Mouse (Mus musculus) small intestine, adult 2 months (tissue): ENCODE results near the gene Plekhm3. TPM values are rescaled to one million over a fixed set of nuclear protein-coding genes. Genes with fewer than 3 reads are reported as not detected.
"Not testable (repeated sequence)": the region's sequence is repeated elsewhere in the genome, so short reads cannot be mapped to it uniquely, and the experiment has no call there.

Source experiments
- H3K27ac ChIP-seq: fragments of 200-500 bp; 2 replicates; pipeline ENCODE4 v1.5.1; 2012; ENCODE audit warnings: low read depth, low read length, control low read depth, inconsistent platforms; ENCODE audit not compliant: insufficient read depth
- H3K27me3 ChIP-seq: fragments of 200-500 bp; 2 replicates; pipeline ENCODE4 v1.6.1; 2012; ENCODE audit warnings: mild to moderate bottlenecking, moderate library complexity, low read length, inconsistent platforms; ENCODE audit not compliant: control insufficient read depth, insufficient read depth
- H3K36me3 ChIP-seq: fragments of 200-500 bp; 2 replicates; pipeline ENCODE4 v1.6.1; 2012; ENCODE audit warnings: mild to moderate bottlenecking, low read length, control low read depth, inconsistent platforms; ENCODE audit not compliant: control insufficient read depth, insufficient read depth
- H3K4me1 ChIP-seq: fragments of 200-500 bp; 2 replicates; pipeline ENCODE4 v1.6.1; 2012; ENCODE audit warnings: low read length, inconsistent platforms, mixed read lengths; ENCODE audit not compliant: control insufficient read depth, insufficient read depth, insufficient read length
- H3K4me3 ChIP-seq: fragments of 200-500 bp; 2 replicates; pipeline ENCODE4 v1.5.1; 2012; ENCODE audit warnings: low read depth, mild to moderate bottlenecking, control low read depth, inconsistent platforms, low read length, moderate library complexity
- CTCF ChIP-seq: fragments of 200-500 bp; IDR thresholded peaks from 2 replicates; pipeline ENCODE4 v1.5.1; 2012; ENCODE audit warnings: low read depth, mild to moderate bottlenecking, control low read depth, inconsistent platforms, low read length, moderate library complexity, mixed read lengths; ENCODE audit not compliant: insufficient replicate concordance, insufficient read length; ENCODE audit errors: extremely low read depth
- POLR2A ChIP-seq: fragments of 200-500 bp; IDR thresholded peaks from 2 replicates; pipeline ENCODE4 v1.6.1; 2012; ENCODE audit warnings: low read depth, mild to moderate bottlenecking, control low read depth, inconsistent platforms, low read length, moderate library complexity
- WGBS: fragments of 180-500 bp; shearing (Covaris S2); methylation state at CpG from one replicate; pipeline ENCODE4 v1.1.7; 2018; 5-methylcytosine and 5-hydroxymethylcytosine counted together
- polyA plus RNA-seq: library from polyadenylated mRNA; depleted of rRNA; stranded (reverse); fragments of >200 nt; gene quantifications from 2 replicates; pipeline ENCODE4 v1.2.3, GENCODE M21; 2012

The Plekhm3 gene
- polyA plus RNA-seq, 1 experiment = 4.0 TPM

- peaks cover 4% of the 10 kb centered on the region; the same call in 1 of the 2 replicates for H3K4me1 ChIP-seq
- no peak overlapping the region for H3K27ac ChIP-seq
- TF ChIP-seq CTCF = no peak
- H3K36me3 ChIP-seq = no peaks in the 10 kb centered on the region
- no peaks in the 10 kb centered on the region for H3K27me3 ChIP-seq
- WGBS = 86% methylated on average over 7 of the region's 7 CpGs
- H3K4me3 ChIP-seq = no peak overlapping the region
Measured at GRCm38 (mm10) chr1:64978321-64978799, 21.7 kb upstream of the Plekhm3 start.

DNA sequence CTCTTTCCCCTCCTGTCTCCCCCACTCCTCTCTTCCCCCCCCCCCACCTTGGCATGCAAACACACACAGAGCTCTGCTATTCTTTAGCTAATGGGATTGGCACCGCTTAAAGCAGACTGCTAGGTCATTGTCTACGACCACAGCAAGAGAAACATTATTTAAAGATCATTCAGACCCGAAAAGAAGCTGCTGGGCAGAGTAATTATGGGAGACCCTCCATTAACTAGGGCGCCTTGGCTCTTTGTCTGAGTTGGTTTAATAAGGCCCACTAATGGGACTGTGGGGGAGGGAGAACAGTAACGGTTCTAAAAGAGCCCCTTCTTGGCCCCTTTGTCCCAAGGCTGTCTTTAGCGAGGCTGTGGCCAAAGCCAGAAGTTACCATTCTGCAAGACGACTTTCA lies 18.7 kb upstream of the Plekhm3 start:
- no peak overlapping the region for H3K4me3 ChIP-seq
- no peak overlapping the region for H3K27ac ChIP-seq
- TF ChIP-seq POLR2A = no peak
- TF ChIP-seq CTCF = no peak
- no peaks in the 10 kb centered on the region for H3K4me1 ChIP-seq
- H3K36me3 ChIP-seq = no peaks in the 10 kb centered on the region
- no peaks in the 10 kb centered on the region for H3K27me3 ChIP-seq
- 76% methylated on average over 7 of the region's 7 CpGs for WGBS

DNA sequence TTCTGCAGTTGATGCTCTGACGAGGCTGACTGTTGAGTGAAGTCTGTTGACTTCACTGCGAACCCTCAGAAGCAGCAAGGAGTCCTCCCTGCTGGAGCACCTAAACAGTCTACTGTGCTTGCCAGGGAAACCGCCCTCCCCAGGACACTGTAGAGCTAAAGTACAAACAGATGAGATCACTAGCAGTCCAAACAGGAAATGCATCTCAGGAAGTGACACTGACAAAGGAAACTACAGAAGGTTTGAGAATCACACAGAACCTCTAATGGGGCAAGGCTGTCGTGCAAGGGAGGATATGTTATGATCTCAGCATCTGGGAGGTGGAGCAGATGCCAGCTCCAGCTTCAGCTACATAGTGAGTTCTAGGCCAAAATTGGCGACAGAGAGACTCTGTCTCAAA lies 14.1 kb upstream of the Plekhm3 start:
- TF ChIP-seq CTCF = no peak
- Histone ChIP-seq H3K36me3 (no peaks in the 10 kb centered on the region), H3K4me1 (no peaks in the 10 kb centered on the region), H3K4me3 (no peak overlapping the region), H3K27ac (no peak overlapping the region), H3K27me3 (no peaks in the 10 kb centered on the region)
- 61% methylated on average over 5 of the region's 5 CpGs for WGBS

GRCm38 (mm10) chr1:64957021-64957489 lies 431 bp upstream of the Plekhm3 start:
- no peaks in the 10 kb centered on the region for H3K36me3 ChIP-seq
- TF ChIP-seq POLR2A = no peak
- TF ChIP-seq CTCF = no peak

GRCm38 (mm10) chr1:64954786-64955185 lies 1.8 kb downstream of the Plekhm3 start:
- H3K4me1 ChIP-seq = peaks cover 11% of the 10 kb centered on the region; the same call in 1 of the 2 replicates
- not testable (repeated sequence) for H3K4me3 ChIP-seq, H3K27ac ChIP-seq, H3K36me3 ChIP-seq, H3K27me3 ChIP-seq
- 87% methylated on average over 7 of the region's 7 CpGs for WGBS

More at GRCm38 (mm10) chr1:64957021-64957489, 431 bp upstream of the Plekhm3 start:
- H3K4me1 ChIP-seq = peaks cover 4% of the 10 kb centered on the region; the same call in 1 of the 2 replicates
- no peak overlapping the region for H3K27ac ChIP-seq
- 38% methylated on average over 8 of the region's 8 CpGs for WGBS
- no peaks in the 10 kb centered on the region for H3K27me3 ChIP-seq
- peak overlapping the region; percentile 100 for H3K4me3 ChIP-seq

GRCm38 (mm10) chr1:64950271-64950670 lies 6.4 kb downstream of the Plekhm3 start:
- Histone ChIP-seq H3K4me3 (no peak overlapping the region), H3K27ac (peak overlapping the region; percentile 36; the same call in 1 of the 2 replicates), H3K27me3 (no peaks in the 10 kb centered on the region), H3K36me3 (no peaks in the 10 kb centered on the region), H3K4me1 (peaks cover 10% of the 10 kb centered on the region)
- 76% methylated on average over 3 of the region's 3 CpGs for WGBS
- TF ChIP-seq CTCF (no peak), POLR2A (no peak)

GRCm38 (mm10) chr1:64949377-64949776 lies 7.2 kb downstream of the Plekhm3 start:
- H3K4me1 ChIP-seq = peaks cover 10% of the 10 kb centered on the region
- no peak for TF ChIP-seq CTCF
- no peaks in the 10 kb centered on the region for H3K36me3 ChIP-seq
- no peaks in the 10 kb centered on the region for H3K27me3 ChIP-seq
- whole genome bisulfite sequencing = 58% methylated on average over 8 of the region's 8 CpGs
- H3K4me3 ChIP-seq = no peak overlapping the region
- H3K27ac ChIP-seq = no peak overlapping the region

- WGBS = 72% methylated on average over 4 of the region's 4 CpGs
- no peaks in the 10 kb centered on the region for H3K27me3 ChIP-seq
Measured at GRCm38 (mm10) chr1:64946106-64946505, 10.5 kb downstream of the Plekhm3 start.

More at GRCm38 (mm10) chr1:64946106-64946505, 10.5 kb downstream of the Plekhm3 start:
- no peak for TF ChIP-seq CTCF
- no peak for TF ChIP-seq POLR2A
- no peaks in the 10 kb centered on the region for H3K36me3 ChIP-seq
- no peak overlapping the region for H3K27ac ChIP-seq
- H3K4me3 ChIP-seq = no peak overlapping the region
- H3K4me1 ChIP-seq = peaks cover 15% of the 10 kb centered on the region
